Comparison of ENCODE assay signal across 7 mouse cellular contexts in the genomic region with DNA sequence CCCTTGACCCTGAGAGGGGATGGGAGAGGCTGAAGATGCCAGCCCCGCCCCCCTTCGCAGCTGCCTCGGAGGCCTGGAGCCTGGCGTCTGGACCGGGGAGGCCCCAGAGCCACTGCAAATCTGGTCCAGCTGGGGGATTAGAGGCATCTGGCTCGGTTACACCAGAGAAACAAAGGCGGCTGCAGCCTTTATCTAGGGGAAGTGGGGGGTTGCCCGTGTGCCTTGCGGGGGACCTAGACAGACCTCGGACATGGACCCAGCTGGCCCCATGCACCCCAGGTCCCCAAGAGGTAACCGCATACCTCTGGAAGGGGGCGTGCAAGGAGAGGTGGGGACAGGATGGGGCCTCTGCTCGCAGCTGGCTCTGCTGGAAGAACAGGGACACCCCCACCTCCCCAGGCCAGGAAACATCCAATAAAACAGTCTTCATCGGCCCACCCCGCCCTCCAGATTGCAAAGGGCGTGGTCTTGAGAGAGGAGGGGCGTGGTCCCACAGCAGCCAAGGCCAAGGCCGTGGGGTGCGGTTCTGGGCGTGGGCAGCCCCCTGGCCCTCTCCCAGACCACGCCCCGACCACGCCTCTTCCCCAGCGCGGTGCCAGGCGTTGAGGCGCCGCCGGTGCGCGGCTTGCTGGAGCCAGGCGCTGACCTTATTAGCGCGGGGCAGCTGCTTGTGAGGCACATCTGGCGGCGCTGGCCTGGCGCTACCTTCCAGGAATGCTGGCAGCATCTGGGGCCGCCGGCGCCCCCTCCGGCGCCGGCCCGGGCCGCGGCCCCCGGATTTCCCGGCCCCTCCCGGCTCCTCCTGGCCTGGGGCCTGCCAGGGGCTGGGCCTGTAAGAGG. TPM values are rescaled to one million over a fixed set of nuclear protein-coding genes. Genes with fewer than 3 reads are reported as not detected.
DNase-seq lines count a peak whose midpoint lies in the region; ATAC-seq and TF ChIP-seq lines count a peak whose summit lies in the region.

No protein-coding gene starts in this region.

- H3K27me3 ChIP-seq in hindbrain, embryonic 16.5 days (replicated peaks; ENCODE audit: control insufficient read depth, insufficient read depth, low read length), result peaks cover 3% of the 10 kb centered on the region; the same call in 1 of the 2 replicates
- peaks cover 3% of the 10 kb centered on the region; the same call in 1 of the 2 replicates for H3K27me3 ChIP-seq in liver, embryonic 11.5 days (replicated peaks; ENCODE audit: control insufficient read depth, insufficient read depth, low read length)
- H3K27me3 ChIP-seq in testis, adult 2 months (ENCODE audit: control insufficient read depth, insufficient read depth, low read length), result no peaks in the 10 kb centered on the region

- no peaks in the 10 kb centered on the region for H3K36me3 ChIP-seq in hindbrain, embryonic 16.5 days (ENCODE audit: control insufficient read depth, insufficient read depth, low read length)
- H3K36me3 ChIP-seq in liver, embryonic 11.5 days (ENCODE audit: control insufficient read depth, insufficient read depth, low read length), result no peaks in the 10 kb centered on the region
- H3K36me3 ChIP-seq in testis, adult 2 months (ENCODE audit: control insufficient read depth, insufficient read depth, low read length), result no peaks in the 10 kb centered on the region

- peaks cover 26% of the 10 kb centered on the region for H3K4me1 ChIP-seq in hindbrain, embryonic 16.5 days (ENCODE audit: control insufficient read depth, insufficient read depth, low read depth, low read length)
- peaks cover 48% of the 10 kb centered on the region for H3K4me1 ChIP-seq in liver, embryonic 11.5 days (replicated peaks; ENCODE audit: control insufficient read depth, insufficient read depth, low read length)
- H3K4me1 ChIP-seq in testis, adult 2 months (ENCODE audit: control insufficient read depth, insufficient read depth, low read length), result peaks cover 20% of the 10 kb centered on the region

- WGBS in hindbrain, embryonic 16.5 days, result 2% methylated on average over 48 of the region's 49 CpGs
- under 1% methylated on average over 49 of the region's 49 CpGs for WGBS in liver, embryonic 11.5 days

- TF ChIP-seq POLR2A in testis, adult 2 months (IDR thresholded peaks at IDR 0.05; ENCODE audit: control insufficient read depth, low read depth, low read length), result no peak

- TF ChIP-seq CTCF in testis, adult 2 months (IDR thresholded peaks at IDR 0.05; ENCODE audit: control insufficient read depth, insufficient read depth, insufficient replicate concordance, low read depth, low read length), result no peak

- peak overlapping the region; percentile 56 for H3K9ac ChIP-seq in hindbrain, embryonic 16.5 days (ENCODE audit: low read depth, low read length)
- peak overlapping the region; percentile 61 for H3K9ac ChIP-seq in liver, embryonic 11.5 days (ENCODE audit: low read depth, low read length)

- H3K4me3 ChIP-seq in hindbrain, embryonic 16.5 days (ENCODE audit: low read length), result peak overlapping the region; percentile 38
- H3K4me3 ChIP-seq in liver, embryonic 11.5 days (ENCODE audit: low read depth, low read length), result peak overlapping the region; percentile 51
- peak overlapping the region; percentile 65 for H3K4me3 ChIP-seq in testis, adult 2 months (ENCODE audit: control insufficient read depth, low read depth, low read length)

- H3K9me3 ChIP-seq in hindbrain, embryonic 16.5 days (ENCODE audit: control insufficient read depth, low read length), result no peaks in the 10 kb centered on the region
- H3K9me3 ChIP-seq in liver, embryonic 11.5 days (ENCODE audit: control insufficient read depth, low read length), result no peaks in the 10 kb centered on the region

- ATAC-seq in hindbrain, embryonic 16.5 days, result peak; percentile 38
- peak; percentile 92 for ATAC-seq in liver, embryonic 11.5 days (replicated peaks; ENCODE audit: low FRiP score)
- ATAC-seq in monocyte, adult 5-6 weeks (replicated peaks; ENCODE audit: insufficient number of reproducible peaks, low FRiP score, low TSS enrichment, poor library complexity, severe bottlenecking), result peak; percentile 59

- peak overlapping the region; percentile 63 for H3K27ac ChIP-seq in hindbrain, embryonic 16.5 days (ENCODE audit: low read depth, low read length)
- H3K27ac ChIP-seq in liver, embryonic 11.5 days (ENCODE audit: low read depth, low read length), result peak overlapping the region; percentile 81
- no peak overlapping the region for H3K27ac ChIP-seq in testis, adult 2 months (ENCODE audit: control insufficient read depth, insufficient read depth, low read depth, low read length)

- DNase-seq in NIH3T3 (ENCODE audit: low read depth), result peak; percentile 95
- peak; percentile 93 for DNase-seq in c-Kit-positive CD71-positive TER-119-negative erythroid progenitor cells, embryonic 14.5 days (ENCODE audit: low read depth)
- DNase-seq in gastrocnemius, adult 8-10 months (ENCODE audit: low spot score in 2 of 2), result peak; percentile 83 to 87
- DNase-seq in liver, embryonic 11.5 days (ENCODE audit: low spot score), result peak; percentile 94

- peak overlapping the region; percentile 68 for H3K4me2 ChIP-seq in hindbrain, embryonic 16.5 days (ENCODE audit: low read length)
- H3K4me2 ChIP-seq in liver, embryonic 11.5 days, result peak overlapping the region; percentile 95

RNA-seq across cellular contexts. Expression of a gene that starts 48.0 kb away (rescaled TPM):
- 10 to 100 TPM; 32.6 to 36.2 (median 34.6) TPM for total RNA-seq in gastrocnemius, adult 8-10 months (2022)
- polyA plus RNA-seq in hindbrain, embryonic 16.5 days (2015; fragmentation: Nextera tagmentation; extraction: Ambion mirVana), result 10.7 and 14.8 TPM in 2 replicates
- polyA plus RNA-seq in liver, embryonic 11.5 days (2014; fragmentation: Nextera tagmentation; extraction: Ambion mirVana), result 23.1 and 25.3 TPM in 2 replicates
- total RNA-seq in monocyte, adult 5-6 weeks (2017), result 9.9 to 23.3 TPM (median 10.5 TPM) in 3 replicates
- 4.0 and 4.3 TPM in 2 replicates for polyA plus RNA-seq in testis, adult 2 months (2012; rRNA removed)

Comparison
In these comparisons a context has a peak if more than half of its experiments do, and no peak if none do; other contexts are left out.
1. ATAC-seq: peak in every context shown above with its lines; median percentile 92 in liver, embryonic 11.5 days; 59 in monocyte, adult 5-6 weeks; 38 in hindbrain, embryonic 16.5 days.